Mouse (Mus musculus) lung, embryonic 16.5 days (tissue): Measurements from ENCODE around the gene Tulp4. TPM values are rescaled to one million over a fixed set of nuclear protein-coding genes. Genes with fewer than 3 reads are reported as not detected.

Source experiments
- ATAC-seq: fragments of 200-750 bp; cut with Nextera tagmentation; 2 replicates; pipeline ENCODE4 v1.8.0; 2017; ENCODE audit warnings: low read depth, mild to moderate bottlenecking, moderate library complexity
- H3K27ac ChIP-seq: fragments of 300-500 bp; sonication (generic); 2 replicates; pipeline ENCODE4 v1.5.1; 2014; ENCODE audit warnings: mild to moderate bottlenecking, control low read depth, low read length
- H3K27me3 ChIP-seq: fragments of 300-500 bp; sonication (generic); 2 replicates; pipeline ENCODE4 v1.6.1; 2014; ENCODE audit warnings: low read depth, low read length, mixed read lengths; ENCODE audit not compliant: control insufficient read depth, insufficient read depth
- H3K36me3 ChIP-seq: fragments of 300-500 bp; sonication (generic); 2 replicates; pipeline ENCODE4 v1.6.1; 2014; ENCODE audit warnings: low read length; ENCODE audit not compliant: control insufficient read depth, insufficient read depth
- H3K4me1 ChIP-seq: fragments of 300-500 bp; sonication (generic); replicated peaks from 2 replicates; pipeline ENCODE4 v1.6.1; 2014; ENCODE audit warnings: low read length, mixed read lengths; ENCODE audit not compliant: control insufficient read depth, insufficient read depth
- H3K4me2 ChIP-seq: fragments of 300-500 bp; sonication (generic); 2 replicates; pipeline ENCODE4 v1.6.1; 2014; ENCODE audit warnings: low read depth, low read length, control low read depth
- H3K4me3 ChIP-seq: fragments of 300-500 bp; sonication (generic); 2 replicates; pipeline ENCODE4 v1.5.1; 2014; ENCODE audit warnings: mild to moderate bottlenecking, low read length, control low read depth
- H3K9ac ChIP-seq: fragments of 300-500 bp; sonication (generic); 2 replicates; pipeline ENCODE4 v1.6.1; 2014; ENCODE audit warnings: low read length, control low read depth
- H3K9me3 ChIP-seq: fragments of 300-500 bp; sonication (generic); 2 replicates; pipeline ENCODE4 v1.6.1; 2016; ENCODE audit warnings: low read length; ENCODE audit not compliant: control insufficient read depth
- WGBS: fragments of 180-500 bp; shearing (Covaris S2); extraction: QIAGEN DNeasy Blood & Tissue Kit; methylation state at CpG from one replicate; pipeline ENCODE4 v1.1.7; 2014; 5-methylcytosine and 5-hydroxymethylcytosine counted together
- polyA plus RNA-seq: library from polyadenylated mRNA; unstranded; fragments of >200 nt; fragmentation: Nextera tagmentation; extraction: Ambion mirVana; gene quantifications from 2 replicates; pipeline ENCODE4 v1.2.1, GENCODE M21; 2015

Tulp4 gene
- polyA plus RNA-seq, 1 experiment from 2014 or later: 56.0 TPM

- peaks cover 5% of the 10 kb centered on the region; the same call in 1 of the 2 replicates for H3K36me3 ChIP-seq
- H3K4me1 ChIP-seq: no peaks in the 10 kb centered on the region
- no peak overlapping the region for H3K27ac ChIP-seq
- WGBS: 70% methylated on average over 5 of the region's 5 CpGs
- ATAC-seq: no peak
- H3K4me2 ChIP-seq: no peak overlapping the region
- H3K9me3 ChIP-seq: no peaks in the 10 kb centered on the region
- H3K9ac ChIP-seq: no peak overlapping the region
- H3K27me3 ChIP-seq: no peaks in the 10 kb centered on the region
- H3K4me3 ChIP-seq: no peak overlapping the region
These were observed 83.0 kb downstream of the Tulp4 start for GRCm38 (mm10) chr17:6189207-6189606.

GRCm38 (mm10) chr17:6192275-6192674 lies 86.0 kb downstream of the Tulp4 start:
- no peaks in the 10 kb centered on the region for H3K4me1 ChIP-seq
- H3K9me3 ChIP-seq: no peaks in the 10 kb centered on the region
- H3K9ac ChIP-seq: no peak overlapping the region
- H3K4me3 ChIP-seq: no peak overlapping the region
- H3K4me2 ChIP-seq: no peak overlapping the region
- H3K27me3 ChIP-seq: no peaks in the 10 kb centered on the region
- WGBS: 82% methylated on average over 6 of the region's 6 CpGs
- ATAC-seq: no peak
- H3K27ac ChIP-seq: no peak overlapping the region
- H3K36me3 ChIP-seq: peaks cover 3% of the 10 kb centered on the region; the same call in 1 of the 2 replicates

GRCm38 (mm10) chr17:6195390-6195789 lies 89.2 kb downstream of the Tulp4 start:
- H3K4me1 ChIP-seq: no peaks in the 10 kb centered on the region
- H3K4me3 ChIP-seq: no peak overlapping the region
- H3K27me3 ChIP-seq: no peaks in the 10 kb centered on the region
- H3K4me2 ChIP-seq: no peak overlapping the region
- peaks cover 3% of the 10 kb centered on the region for H3K36me3 ChIP-seq
- no peak overlapping the region for H3K9ac ChIP-seq
- WGBS: 91% methylated on average over 1 of the region's 1 CpGs
- H3K9me3 ChIP-seq: no peaks in the 10 kb centered on the region
- no peak overlapping the region for H3K27ac ChIP-seq
- ATAC-seq: no peak

GRCm38 (mm10) chr17:6197491-6197890 lies 91.3 kb downstream of the Tulp4 start:
- no peak overlapping the region for H3K27ac ChIP-seq
- peaks cover 5% of the 10 kb centered on the region for H3K36me3 ChIP-seq
- H3K27me3 ChIP-seq: no peaks in the 10 kb centered on the region
- H3K4me3 ChIP-seq: no peak overlapping the region
- no peak overlapping the region for H3K4me2 ChIP-seq
- ATAC-seq: no peak
- no peak overlapping the region for H3K9ac ChIP-seq
- H3K4me1 ChIP-seq: no peaks in the 10 kb centered on the region
- no peaks in the 10 kb centered on the region for H3K9me3 ChIP-seq
- WGBS: 76% methylated on average over 7 of the region's 7 CpGs

- peaks cover 5% of the 10 kb centered on the region for H3K36me3 ChIP-seq
These were observed 92.4 kb downstream of the Tulp4 start for GRCm38 (mm10) chr17:6198670-6199069.

GRCm38 (mm10) chr17:6199166-6199565 lies 92.9 kb downstream of the Tulp4 start:
- H3K9me3 ChIP-seq: no peaks in the 10 kb centered on the region
- WGBS: 65% methylated on average over 4 of the region's 4 CpGs
- H3K4me1 ChIP-seq: no peaks in the 10 kb centered on the region
- H3K36me3 ChIP-seq: peaks cover 5% of the 10 kb centered on the region
- no peak overlapping the region for H3K9ac ChIP-seq
- no peak overlapping the region for H3K27ac ChIP-seq
- H3K4me3 ChIP-seq: no peak overlapping the region
- no peak overlapping the region for H3K4me2 ChIP-seq
- ATAC-seq: no peak
- no peaks in the 10 kb centered on the region for H3K27me3 ChIP-seq

More at GRCm38 (mm10) chr17:6198670-6199069, 92.4 kb downstream of the Tulp4 start:
- no peaks in the 10 kb centered on the region for H3K27me3 ChIP-seq
- no peak for ATAC-seq
- no peak overlapping the region for H3K4me3 ChIP-seq
- no peaks in the 10 kb centered on the region for H3K4me1 ChIP-seq
- H3K27ac ChIP-seq: no peak overlapping the region
- H3K9me3 ChIP-seq: no peaks in the 10 kb centered on the region
- no peak overlapping the region for H3K9ac ChIP-seq
- no peak overlapping the region for H3K4me2 ChIP-seq
- 90% methylated on average over 6 of the region's 6 CpGs for WGBS

- no peak overlapping the region for H3K27ac ChIP-seq
- no peak overlapping the region for H3K4me3 ChIP-seq
- no peaks in the 10 kb centered on the region for H3K4me1 ChIP-seq
- no peaks in the 10 kb centered on the region for H3K9me3 ChIP-seq
- H3K36me3 ChIP-seq: peaks cover 5% of the 10 kb centered on the region
- no peak overlapping the region for H3K9ac ChIP-seq
- no peak for ATAC-seq
- no peak overlapping the region for H3K4me2 ChIP-seq
- 91% methylated on average over 14 of the region's 14 CpGs for WGBS
- H3K27me3 ChIP-seq: no peaks in the 10 kb centered on the region
These were observed 95.4 kb downstream of the Tulp4 start for GRCm38 (mm10) chr17:6201522-6202250.

GRCm38 (mm10) chr17:6202389-6203110 lies 96.3 kb downstream of the Tulp4 start:
- no peak overlapping the region for H3K4me3 ChIP-seq
- no peaks in the 10 kb centered on the region for H3K27me3 ChIP-seq
- H3K36me3 ChIP-seq: peaks cover 5% of the 10 kb centered on the region
- no peak for ATAC-seq
- H3K4me1 ChIP-seq: no peaks in the 10 kb centered on the region
- H3K27ac ChIP-seq: no peak overlapping the region
- H3K9me3 ChIP-seq: no peaks in the 10 kb centered on the region
- no peak overlapping the region for H3K9ac ChIP-seq
- WGBS: 70% methylated on average over 14 of the region's 14 CpGs
- no peak overlapping the region for H3K4me2 ChIP-seq

- Histone ChIP-seq H3K4me1 (no peaks in the 10 kb centered on the region), H3K4me3 (no peak overlapping the region), H3K9ac (no peak overlapping the region), H3K4me2 (no peak overlapping the region), H3K27ac (no peak overlapping the region), H3K9me3 (no peaks in the 10 kb centered on the region), H3K27me3 (no peaks in the 10 kb centered on the region), H3K36me3 (peaks cover 5% of the 10 kb centered on the region)
- no peak for ATAC-seq
- 73% methylated on average over 7 of the region's 7 CpGs for WGBS
These were observed 96.9 kb downstream of the Tulp4 start for GRCm38 (mm10) chr17:6203126-6203525.
